Mouse (Mus musculus) cortical plate, adult 2 months (tissue): ENCODE data around the gene Tsfm. TPM values are rescaled to one million over a fixed set of nuclear protein-coding genes. Genes with fewer than 3 reads are reported as not detected.
A peak's percentile ranks its signal among the peaks of the same experiment; 100 is the strongest.
"Not testable (repeated sequence)": the region's sequence is repeated elsewhere in the genome, so short reads cannot be mapped to it uniquely, and the experiment has no call there.

Experiments
- H3K27ac ChIP-seq: fragments of 200-500 bp; 2 replicates; pipeline ENCODE4 v1.5.1; 2012; ENCODE audit warnings: low read length, control low read depth, inconsistent platforms; ENCODE audit not compliant: insufficient read depth
- H3K4me1 ChIP-seq: fragments of 200-500 bp; 2 replicates; pipeline ENCODE4 v1.6.1; 2011; ENCODE audit warnings: low read length; ENCODE audit not compliant: control insufficient read depth, insufficient read depth
- H3K4me3 ChIP-seq: fragments of 200-500 bp; 2 replicates; pipeline ENCODE4 v1.5.1; 2011; ENCODE audit warnings: mild to moderate bottlenecking, low read length, control low read depth; ENCODE audit not compliant: insufficient read depth
- CTCF ChIP-seq: fragments of 200-500 bp; IDR thresholded peaks from 2 replicates; pipeline ENCODE4 v1.5.1; 2011; ENCODE audit warnings: mild to moderate bottlenecking, control low read depth, low read length; ENCODE audit not compliant: insufficient read depth; ENCODE audit errors: extremely low read depth
- POLR2A ChIP-seq: fragments of 200-500 bp; IDR thresholded peaks from 2 replicates; pipeline ENCODE4 v1.6.1; 2011; ENCODE audit warnings: mild to moderate bottlenecking, low read length, control low read depth; ENCODE audit not compliant: insufficient read depth; ENCODE audit errors: extremely low read depth
- polyA plus RNA-seq: library from polyadenylated mRNA; depleted of rRNA; stranded (reverse); fragments of >200 nt; gene quantifications from 2 replicates; pipeline ENCODE4 v1.2.3, GENCODE M21; 2012

Tsfm gene
- polyA plus RNA-seq, 1 experiment = 34.6 TPM

DNA sequence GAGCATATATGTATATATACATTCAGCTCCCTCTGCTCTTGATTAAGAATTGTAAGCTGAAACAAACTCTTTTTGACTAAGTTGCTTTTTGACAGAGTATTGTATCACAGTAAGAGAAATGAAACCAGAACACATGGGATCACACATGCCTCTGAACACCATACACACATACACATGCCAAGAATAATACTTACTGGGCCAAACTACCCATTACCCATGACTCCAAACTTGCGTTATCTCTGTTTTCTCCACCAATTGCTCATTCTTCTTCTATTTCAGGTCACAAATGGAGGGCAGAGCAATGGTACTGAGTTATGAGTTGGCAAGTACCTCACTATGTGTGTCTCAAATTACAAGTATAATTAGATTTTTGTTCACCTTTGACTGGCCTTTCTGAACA, 43.3 kb upstream of the Tsfm start:
- no peak overlapping the region for H3K27ac ChIP-seq
- TF ChIP-seq CTCF = no peak
- TF ChIP-seq POLR2A = no peak

GRCm38 (mm10) chr10:127072969-127073368, 42.3 kb upstream of the Tsfm start:
- not testable (repeated sequence) for H3K4me1 ChIP-seq, H3K27ac ChIP-seq, H3K4me3 ChIP-seq

More for the DNA sequence above, 43.3 kb upstream of the Tsfm start:
- H3K4me3 ChIP-seq = no peak overlapping the region
- peaks cover 3% of the 10 kb centered on the region; the same call in 1 of the 2 replicates for H3K4me1 ChIP-seq

- H3K4me1 ChIP-seq, H3K27ac ChIP-seq, H3K4me3 ChIP-seq: not testable (repeated sequence)
Observed at GRCm38 (mm10) chr10:127072270-127072669, 41.6 kb upstream of the Tsfm start.

DNA sequence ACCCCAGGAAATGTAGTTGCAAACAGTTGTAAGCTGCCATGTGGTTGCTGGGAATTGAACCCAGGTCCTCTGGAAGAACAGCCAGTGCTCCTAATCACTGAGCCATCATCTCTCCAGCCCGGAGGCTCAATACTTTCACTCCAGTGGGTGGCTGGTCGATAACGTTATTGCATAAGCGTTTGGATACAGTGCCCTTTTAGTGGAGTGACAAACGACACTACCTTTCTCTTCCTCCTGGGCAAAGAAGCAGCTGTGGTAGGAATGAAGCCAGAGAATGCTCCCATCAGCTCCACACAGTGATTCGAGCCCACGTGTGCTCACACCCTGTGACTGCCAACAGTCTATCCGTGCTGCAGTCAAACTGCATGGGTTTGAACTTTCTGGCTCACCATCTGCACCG, 40.6 kb upstream of the Tsfm start:
- Histone ChIP-seq H3K4me1 (peaks cover 1% of the 10 kb centered on the region; the same call in 1 of the 2 replicates), H3K4me3 (peak overlapping the region; percentile 69), H3K27ac (no peak overlapping the region)
- TF ChIP-seq CTCF (no peak), POLR2A (no peak)

- no peaks in the 10 kb centered on the region; the same call in 1 of the 2 replicates for H3K4me1 ChIP-seq
- peak within 1 kb of the TSS; percentile 25; the same call in 1 of the 2 replicates for H3K27ac ChIP-seq
- no peak for TF ChIP-seq CTCF
- peak; percentile 95 for TF ChIP-seq POLR2A
- peak within 1 kb of the TSS; percentile 69 for H3K4me3 ChIP-seq
Observed at GRCm38 (mm10) chr10:127070190-127071121, 39.8 kb upstream of the Tsfm start, which contains the start of gene Tspan31. Gene Tspan31, minus strand, starts transcription at chr10:127070264.

DNA sequence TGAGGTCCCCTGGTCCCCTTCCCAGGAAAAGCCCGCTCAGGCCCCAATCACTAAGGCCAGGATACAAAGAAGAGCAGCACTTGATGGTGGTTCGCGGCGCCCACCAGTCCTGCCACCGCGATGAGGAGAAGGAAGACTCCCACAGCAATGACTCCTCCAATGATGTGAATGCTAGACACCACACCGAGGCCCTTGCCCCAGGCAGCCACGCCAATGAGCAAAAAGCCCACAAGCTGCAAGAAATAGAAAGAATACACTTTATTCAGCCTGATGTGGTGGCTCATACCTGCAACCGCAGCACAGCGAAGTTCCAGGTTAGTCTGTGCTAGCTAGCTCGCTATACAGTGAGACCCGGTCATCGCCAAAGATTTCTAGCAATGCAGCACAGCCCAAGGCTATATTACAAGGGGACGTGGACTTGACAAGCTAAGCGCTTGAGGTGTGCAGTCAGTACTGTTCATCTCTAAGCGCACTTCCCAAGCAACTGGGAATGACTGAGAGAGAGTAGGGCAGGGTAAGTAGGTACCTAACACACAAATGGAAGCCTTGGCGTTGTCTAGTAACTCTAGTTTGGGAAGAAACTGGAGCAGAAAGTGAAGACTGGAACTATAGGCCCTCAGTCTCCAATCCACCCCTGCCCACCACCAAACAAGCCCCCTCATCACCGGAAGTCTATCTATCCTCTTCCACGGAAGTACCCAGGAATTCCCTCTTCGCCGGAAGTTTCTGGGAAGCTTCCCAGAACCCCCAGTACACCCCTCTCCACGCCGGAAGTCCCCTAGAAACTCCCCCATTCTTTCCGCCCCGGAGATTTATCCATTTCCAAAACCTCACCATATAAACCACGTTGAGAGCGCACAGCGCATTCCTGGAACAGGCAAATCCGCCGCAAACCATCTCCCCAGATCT, 38.9 kb upstream of the Tsfm start:
- Histone ChIP-seq H3K4me3 (peak overlapping the region; percentile 69), H3K4me1 (peaks cover under 1% of the 10 kb centered on the region; the same call in 1 of the 2 replicates), H3K27ac (no peak overlapping the region; the same call in 1 of the 2 replicates)
- TF ChIP-seq CTCF (no peak), POLR2A (no peak; the same call in 1 of the 2 replicates)

DNA sequence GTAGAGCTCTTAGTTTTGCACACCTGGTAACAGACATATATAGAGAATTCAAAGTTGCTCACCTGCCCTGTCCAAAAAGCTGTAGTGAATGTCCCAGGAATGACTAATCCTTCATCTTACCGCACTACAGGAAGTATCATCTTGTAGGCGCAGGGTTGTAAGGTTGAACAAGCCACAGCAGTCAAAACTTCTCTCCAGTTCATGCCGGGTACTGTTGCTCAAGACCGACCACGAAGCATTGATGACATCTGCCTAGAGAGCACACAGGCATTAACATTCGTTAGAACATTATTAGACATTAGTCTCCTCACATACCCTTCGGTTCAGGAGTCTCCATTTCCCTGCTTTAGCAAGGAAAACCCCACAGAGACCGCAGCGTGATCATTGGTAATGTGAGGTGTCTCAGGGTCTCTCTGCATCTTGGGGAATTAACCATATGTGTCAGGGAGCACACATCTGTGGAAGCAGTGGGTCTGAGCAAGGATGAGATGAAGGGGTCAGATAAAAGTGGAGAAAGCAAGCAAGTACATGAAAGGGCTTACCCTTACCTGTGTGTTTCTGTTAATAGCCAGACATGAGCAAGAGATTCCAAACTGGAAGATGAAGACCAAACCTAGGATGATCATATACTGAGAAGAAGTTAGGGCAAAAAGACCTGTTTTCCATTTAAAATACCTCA, 37.9 kb upstream of the Tsfm start:
- peak overlapping the region; percentile 69; the same call in 1 of the 2 replicates for H3K4me3 ChIP-seq

DNA sequence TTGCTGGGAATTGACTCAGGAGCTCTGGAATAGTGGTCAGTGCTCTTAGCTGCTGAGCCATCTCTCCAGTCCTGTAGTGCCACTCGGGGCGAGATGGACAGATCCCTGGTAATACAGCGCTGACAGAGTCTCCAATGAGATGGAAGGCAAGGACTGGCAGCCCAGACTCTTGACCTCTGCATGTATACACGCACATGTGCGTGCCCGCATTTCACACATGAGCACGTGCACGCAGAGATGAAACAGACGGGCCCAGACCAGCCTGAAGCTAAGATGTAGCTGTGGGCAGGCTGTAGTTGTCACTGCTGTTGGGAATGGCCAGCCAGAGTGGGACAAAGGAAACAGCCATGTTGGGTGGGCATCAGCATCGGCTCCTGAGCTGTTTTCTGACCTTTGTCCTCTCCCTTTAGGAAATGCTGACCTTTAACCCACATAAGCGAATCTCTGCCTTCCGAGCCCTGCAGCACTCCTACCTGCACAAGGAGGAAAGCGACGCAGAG, 35.9 kb upstream of the Tsfm start:
- TF ChIP-seq CTCF = no peak
- TF ChIP-seq POLR2A = no peak
- Histone ChIP-seq H3K27ac (no peak overlapping the region), H3K4me1 (peaks cover 3% of the 10 kb centered on the region; the same call in 1 of the 2 replicates), H3K4me3 (no peak overlapping the region)

More for the DNA sequence above, 37.9 kb upstream of the Tsfm start:
- TF ChIP-seq CTCF (no peak), POLR2A (no peak)
- Histone ChIP-seq H3K27ac (no peak overlapping the region), H3K4me1 (peaks cover 3% of the 10 kb centered on the region; the same call in 1 of the 2 replicates)

DNA sequence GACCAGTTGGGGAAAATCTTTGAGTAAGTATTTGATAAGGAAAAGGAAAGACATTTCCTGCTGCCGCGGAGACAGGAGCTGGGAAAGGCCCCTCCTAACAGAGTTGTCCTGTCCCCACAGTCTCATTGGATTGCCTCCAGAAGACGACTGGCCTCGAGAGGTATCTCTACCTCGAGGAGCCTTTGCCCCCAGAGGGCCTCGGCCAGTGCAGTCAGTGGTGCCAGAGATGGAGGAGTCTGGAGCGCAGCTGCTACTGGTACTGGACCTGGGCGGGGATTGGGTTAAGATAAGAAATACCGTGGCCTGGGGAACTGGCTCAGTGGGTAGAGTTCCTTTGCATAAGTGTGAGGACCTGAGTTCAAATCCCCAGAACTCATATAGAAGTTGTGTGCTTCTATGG, 35.3 kb upstream of the Tsfm start:
- Histone ChIP-seq H3K4me1 (peaks cover 3% of the 10 kb centered on the region; the same call in 1 of the 2 replicates), H3K4me3 (no peak overlapping the region), H3K27ac (no peak overlapping the region)
- TF ChIP-seq CTCF (no peak), POLR2A (no peak)
